Mouse (Mus musculus) heart, embryonic 14.5 days (tissue): ENCODE measurements at regions not wholly inside any gene's neighbourhood (a gene's known extent, or its start where the extent isn't known, plus 50 kb on each side); places are given as distances from the start of the nearest gene placed in this dataset.

Experiments used
- ATAC-seq: fragments of 200-750 bp; cut with Nextera tagmentation; 2 replicates; pipeline ENCODE4 v1.8.0; 2017; ENCODE audit warnings: low read depth, moderate TSS enrichment; ENCODE audit not compliant: insufficient number of reproducible peaks, insufficient read depth, low FRiP score
- H3K27ac ChIP-seq, 2 experiments: fragments of 200-500 bp in 1 of 2; fragments of 300-500 bp in 1 of 2; sonication (generic) in 1 of 2; replicated peaks in 1 of 2; 2 replicates each; pipeline ENCODE4 v1.5.1; 2012 to 2014; ENCODE audit warnings: low read depth in 2 of 2, low read length in 2 of 2, control low read depth in 1 of 2, mild to moderate bottlenecking in 1 of 2, mixed read lengths in 1 of 2; ENCODE audit not compliant: control insufficient read depth in 1 of 2, insufficient read depth in 1 of 2
- H3K27me3 ChIP-seq: fragments of 300-500 bp; sonication (generic); 2 replicates; pipeline ENCODE4 v1.6.1; 2014; ENCODE audit warnings: mild to moderate bottlenecking, low read length, control low read depth; ENCODE audit not compliant: control insufficient read depth, insufficient read depth
- H3K36me3 ChIP-seq: fragments of 300-500 bp; sonication (generic); 2 replicates; pipeline ENCODE4 v1.6.1; 2014; ENCODE audit warnings: mild to moderate bottlenecking, control low read depth, low read length, mixed read lengths; ENCODE audit not compliant: control insufficient read depth, insufficient read depth
- H3K4me1 ChIP-seq, 2 experiments: fragments of 200-500 bp in 1 of 2; fragments of 300-500 bp in 1 of 2; sonication (generic) in 1 of 2; 2 replicates each; pipeline ENCODE4 v1.6.1; 2012 to 2014; ENCODE audit warnings: low read length in 2 of 2, control low read depth in 1 of 2, mixed read lengths in 1 of 2; ENCODE audit not compliant: control insufficient read depth in 2 of 2, insufficient read depth in 2 of 2
- H3K4me2 ChIP-seq: fragments of 300-500 bp; sonication (generic); 2 replicates; pipeline ENCODE4 v1.6.1; 2014; ENCODE audit warnings: mild to moderate bottlenecking, low read length
- H3K4me3 ChIP-seq, 2 experiments: fragments of 200-500 bp in 1 of 2; fragments of 300-500 bp in 1 of 2; sonication (generic) in 1 of 2; 2 replicates each; pipeline ENCODE4 v1.5.1; 2012 to 2014; ENCODE audit warnings: low read length in 2 of 2, mild to moderate bottlenecking in 2 of 2, control low read depth in 1 of 2, low read depth in 1 of 2, moderate library complexity in 1 of 2; ENCODE audit not compliant: control insufficient read depth in 1 of 2, insufficient read depth in 1 of 2
- H3K9ac ChIP-seq: fragments of 300-500 bp; sonication (generic); 2 replicates; pipeline ENCODE4 v1.6.1; 2014; ENCODE audit warnings: mild to moderate bottlenecking, low read length
- H3K9me3 ChIP-seq: fragments of 300-500 bp; sonication (generic); 2 replicates; pipeline ENCODE4 v1.6.1; 2016; ENCODE audit warnings: low read length, control low read depth; ENCODE audit not compliant: control insufficient read depth
- WGBS: fragments of 180-500 bp; shearing (Covaris S2); extraction: QIAGEN DNeasy Blood & Tissue Kit; methylation state at CpG from one replicate; pipeline ENCODE4 v1.1.7; 2014; 5-methylcytosine and 5-hydroxymethylcytosine counted together

DNA sequence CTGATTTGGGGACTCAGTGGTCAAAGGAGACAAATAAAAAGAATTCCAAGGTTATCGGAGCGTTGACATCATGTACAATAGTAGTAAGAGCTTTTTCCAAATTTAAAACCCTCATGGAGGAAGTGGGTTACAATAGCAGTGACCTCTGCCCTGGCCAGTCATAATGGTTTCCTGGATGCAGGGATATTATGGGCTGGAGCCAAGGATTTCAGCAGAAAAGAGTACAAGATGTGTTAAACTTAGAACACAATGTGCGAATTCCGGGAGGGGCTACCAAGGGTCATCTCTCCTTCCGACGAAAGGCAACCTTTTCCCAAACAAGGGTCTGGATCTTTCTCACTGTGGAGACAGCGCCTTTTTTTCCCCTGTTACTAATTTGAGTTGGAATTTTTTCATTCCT is 390.6 kb downstream of the Med13l start:
- H3K4me3 ChIP-seq, result no peak overlapping the region
- H3K9ac ChIP-seq, result no peak overlapping the region
- no peak overlapping the region for H3K4me2 ChIP-seq
- WGBS, result 62% methylated on average over 7 of the region's 7 CpGs
- H3K36me3 ChIP-seq, result no peaks in the 10 kb centered on the region
- no peaks in the 10 kb centered on the region for H3K27me3 ChIP-seq
- no peak overlapping the region for H3K27ac ChIP-seq
- no peak for ATAC-seq
- H3K9me3 ChIP-seq, result no peaks in the 10 kb centered on the region
- H3K4me1 ChIP-seq, result peaks cover 0 to 2% of the 10 kb centered on the region in 2 experiments; a peak in 1 of 4 replicates

DNA sequence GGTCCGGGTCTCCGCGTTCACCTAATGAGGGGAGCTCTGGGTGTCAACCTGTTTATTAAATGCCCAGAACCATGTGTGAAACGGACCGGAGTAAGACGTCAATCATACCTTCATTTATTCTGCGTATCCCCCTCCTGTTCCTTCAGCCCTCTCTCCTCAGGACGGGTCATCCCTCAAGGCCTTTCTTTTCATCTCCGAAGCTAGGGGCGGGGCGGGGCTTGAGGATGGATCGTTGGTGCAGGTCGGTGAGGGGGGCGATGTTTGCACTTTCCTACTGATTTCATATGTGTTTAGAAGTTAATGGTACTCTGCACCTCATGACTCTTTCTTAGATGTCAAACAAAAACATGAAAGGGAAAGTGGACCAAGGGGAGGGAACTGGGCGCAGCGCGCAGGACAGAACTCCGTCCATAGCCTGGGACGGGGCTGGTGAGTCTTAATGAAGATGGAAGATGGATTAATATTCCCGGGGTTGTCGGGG is 400.1 kb downstream of the Med13l start:
- H3K36me3 ChIP-seq, result no peaks in the 10 kb centered on the region
- no peak for ATAC-seq
- no peak overlapping the region for H3K4me2 ChIP-seq
- peaks cover 0 to 2% of the 10 kb centered on the region in 2 experiments; a peak in 2 of 4 replicates for H3K4me1 ChIP-seq
- H3K27ac ChIP-seq, result no peak overlapping the region
- H3K9me3 ChIP-seq, result 0 out of 2 replicates have a peak, but pooled peaks cover 4% of the 10 kb centered on the region
- no peaks in the 10 kb centered on the region; the same call in 1 of the 2 replicates for H3K27me3 ChIP-seq
- no peak overlapping the region for H3K4me3 ChIP-seq
- H3K9ac ChIP-seq, result no peak overlapping the region
- WGBS, result 81% methylated on average over 21 of the region's 21 CpGs

DNA sequence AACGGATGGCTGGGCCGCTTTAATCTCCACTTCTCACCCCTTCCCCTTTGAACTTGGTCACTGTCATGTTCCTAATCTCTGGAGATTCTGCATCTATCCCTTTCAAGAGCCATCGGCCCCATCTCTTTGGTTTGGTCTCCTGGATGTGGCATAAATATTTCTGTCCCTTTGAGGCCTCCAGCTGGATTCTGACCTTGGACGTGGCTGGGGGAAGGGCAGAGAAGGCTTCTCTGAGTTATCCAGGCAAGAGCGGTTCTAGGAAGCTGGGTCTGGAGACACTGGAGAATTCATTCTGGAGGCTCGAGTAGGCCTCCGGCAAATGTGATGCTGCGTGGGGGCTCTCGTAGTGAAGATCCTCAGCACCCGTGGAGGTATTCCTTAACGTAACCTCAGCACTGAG is 400.6 kb downstream of the Med13l start:
- Histone ChIP-seq H3K9ac (no peak overlapping the region), H3K27ac (no peak overlapping the region), H3K36me3 (no peaks in the 10 kb centered on the region), H3K9me3 (0 out of 2 replicates have a peak, but pooled peaks cover 4% of the 10 kb centered on the region), H3K4me3 (no peak overlapping the region), H3K4me1 (peaks cover 0 to 2% of the 10 kb centered on the region in 2 experiments; a peak in 2 of 4 replicates), H3K4me2 (no peak overlapping the region), H3K27me3 (no peaks in the 10 kb centered on the region; the same call in 1 of the 2 replicates)
- no peak for ATAC-seq
- 75% methylated on average over 11 of the region's 11 CpGs for WGBS

DNA sequence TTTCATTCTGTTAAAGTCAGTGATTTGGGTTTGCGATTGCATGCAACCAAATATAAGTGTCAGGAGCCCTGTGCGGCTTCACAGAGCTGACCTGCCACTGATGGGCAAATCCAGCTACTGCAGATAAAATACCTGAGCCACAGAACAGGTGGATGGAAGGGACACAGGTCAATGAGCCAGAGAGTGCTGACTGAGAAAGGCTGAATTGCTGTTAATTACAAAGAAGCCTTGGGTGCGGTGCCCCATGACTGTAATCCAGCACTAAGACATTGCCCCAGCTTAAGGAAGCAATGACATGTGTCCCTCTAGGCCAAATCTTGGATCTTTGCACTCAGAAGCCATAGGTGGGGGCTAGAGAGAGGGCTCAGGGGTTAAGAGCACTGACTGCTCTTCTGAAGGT is 401.7 kb downstream of the Med13l start:
- H3K4me3 ChIP-seq, result no peak overlapping the region
- 0 out of 2 replicates have a peak, but pooled peaks cover 4% of the 10 kb centered on the region for H3K9me3 ChIP-seq
- no peak overlapping the region for H3K4me2 ChIP-seq
- H3K27me3 ChIP-seq, result no peaks in the 10 kb centered on the region; the same call in 1 of the 2 replicates
- ATAC-seq, result no peak
- peaks cover 0 to 2% of the 10 kb centered on the region in 2 experiments; a peak in 2 of 4 replicates for H3K4me1 ChIP-seq
- no peaks in the 10 kb centered on the region for H3K36me3 ChIP-seq
- no peak overlapping the region for H3K27ac ChIP-seq
- H3K9ac ChIP-seq, result no peak overlapping the region
- 90% methylated on average over 3 of the region's 3 CpGs for WGBS

DNA sequence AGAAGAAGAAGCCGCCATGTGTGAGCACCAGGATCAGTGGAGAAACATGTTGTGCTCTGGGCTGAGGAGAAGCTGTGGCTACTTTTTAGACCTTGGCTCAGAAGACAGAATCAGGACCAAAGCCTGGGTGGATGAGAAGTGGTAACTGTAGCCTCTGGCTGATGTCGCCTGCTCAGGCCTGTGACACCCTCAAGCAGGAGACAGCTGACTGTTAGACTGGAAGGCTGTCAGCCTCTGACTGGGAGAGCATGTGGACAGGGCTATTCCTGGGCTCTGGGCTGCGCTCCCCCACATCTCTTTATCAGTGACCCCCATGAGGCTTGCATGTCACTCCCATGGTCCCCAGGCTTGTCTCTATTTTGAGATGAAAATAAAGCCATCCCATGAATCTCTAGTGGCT is 402.5 kb downstream of the Med13l start:
- 54% methylated on average over 3 of the region's 3 CpGs for WGBS
- Histone ChIP-seq H3K4me1 (peaks cover 0 to 2% of the 10 kb centered on the region in 2 experiments; a peak in 2 of 4 replicates), H3K4me2 (no peak overlapping the region), H3K36me3 (no peaks in the 10 kb centered on the region), H3K4me3 (no peak overlapping the region), H3K27me3 (no peaks in the 10 kb centered on the region; the same call in 1 of the 2 replicates), H3K9ac (no peak overlapping the region), H3K27ac (no peak overlapping the region), H3K9me3 (0 out of 2 replicates have a peak, but pooled peaks cover 4% of the 10 kb centered on the region)
- no peak for ATAC-seq

DNA sequence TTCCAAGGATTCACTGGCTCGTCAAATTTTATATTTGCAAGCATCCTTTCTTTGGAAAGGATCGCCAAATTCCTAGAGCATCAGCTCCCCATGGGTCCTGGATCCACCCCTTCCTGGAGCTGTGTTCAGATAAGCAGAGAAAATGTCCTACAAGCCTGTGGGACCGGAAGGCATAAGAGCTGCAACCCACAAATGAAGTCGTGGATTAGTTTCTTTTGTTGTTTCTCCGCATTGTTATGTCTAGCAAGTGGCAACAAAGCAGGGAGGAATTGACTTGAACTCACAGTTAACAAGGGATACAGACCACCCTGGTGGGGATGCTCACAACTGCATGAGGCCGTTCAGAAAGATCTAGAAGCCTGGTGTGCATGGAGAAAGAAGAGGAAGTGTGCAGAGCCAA is 406.4 kb downstream of the Med13l start:
- Histone ChIP-seq H3K27me3 (no peaks in the 10 kb centered on the region; the same call in 1 of the 2 replicates), H3K4me1 (no peaks in the 10 kb centered on the region; a peak in 1 of 4 replicates), H3K4me3 (no peak overlapping the region), H3K4me2 (no peak overlapping the region), H3K9ac (no peak overlapping the region), H3K27ac (no peak overlapping the region), H3K36me3 (no peaks in the 10 kb centered on the region), H3K9me3 (no peaks in the 10 kb centered on the region)
- no peak for ATAC-seq
- 64% methylated on average over 6 of the region's 6 CpGs for WGBS

DNA sequence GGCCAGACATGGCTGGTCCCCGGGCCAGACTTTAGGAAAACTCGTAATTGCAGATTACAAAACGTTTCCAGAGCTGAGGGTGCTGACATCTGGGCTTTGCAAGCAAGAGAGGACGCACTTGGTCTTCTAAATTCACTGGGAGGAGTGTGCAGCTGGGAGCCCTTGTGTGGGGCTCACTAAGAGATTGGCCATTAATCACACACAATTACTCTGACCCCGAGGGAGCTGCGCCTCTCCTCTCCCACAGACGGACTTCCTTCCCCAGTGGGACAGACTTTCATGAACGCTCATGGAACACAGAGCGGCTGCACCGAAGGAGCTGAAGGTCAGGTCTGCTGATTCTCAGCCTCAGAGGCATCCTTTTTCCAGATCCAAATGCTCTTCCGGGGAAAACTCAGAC is 407.2 kb downstream of the Med13l start:
- no peak overlapping the region for H3K9ac ChIP-seq
- H3K9me3 ChIP-seq, result no peaks in the 10 kb centered on the region
- ATAC-seq, result no peak
- H3K4me1 ChIP-seq, result no peaks in the 10 kb centered on the region; a peak in 1 of 4 replicates
- 54% methylated on average over 11 of the region's 11 CpGs for WGBS
- H3K4me3 ChIP-seq, result no peak overlapping the region
- H3K4me2 ChIP-seq, result no peak overlapping the region
- H3K36me3 ChIP-seq, result no peaks in the 10 kb centered on the region
- H3K27me3 ChIP-seq, result no peaks in the 10 kb centered on the region; the same call in 1 of the 2 replicates
- H3K27ac ChIP-seq, result no peak overlapping the region

DNA sequence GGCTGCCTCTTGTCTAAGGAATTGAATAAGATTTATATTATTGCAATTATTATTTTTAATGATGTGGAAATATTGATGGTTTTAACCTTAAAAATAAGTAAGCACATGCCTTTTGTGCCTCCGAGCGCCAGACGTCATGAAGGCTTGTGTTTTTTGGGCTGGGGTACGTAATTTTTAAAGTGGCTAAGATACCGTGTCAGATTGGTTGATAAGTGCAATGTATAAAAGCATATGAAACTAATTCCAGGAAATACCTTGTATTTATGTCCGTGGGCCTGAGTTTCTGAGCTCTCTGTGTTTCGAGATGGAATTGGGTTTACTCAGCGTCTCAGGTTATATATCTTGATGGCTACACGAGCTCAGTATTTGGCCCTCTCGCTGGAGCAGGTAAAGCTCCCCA is 414.7 kb downstream of the Med13l start:
- H3K9me3 ChIP-seq, result no peaks in the 10 kb centered on the region
- no peak overlapping the region for H3K9ac ChIP-seq
- H3K27ac ChIP-seq, result no peak overlapping the region
- H3K4me2 ChIP-seq, result no peak overlapping the region
- no peak overlapping the region for H3K4me3 ChIP-seq
- no peak for ATAC-seq
- H3K27me3 ChIP-seq, result no peaks in the 10 kb centered on the region
- H3K4me1 ChIP-seq, result no peaks in the 10 kb centered on the region
- no peaks in the 10 kb centered on the region for H3K36me3 ChIP-seq
- WGBS, result 80% methylated on average over 10 of the region's 10 CpGs
